Mouse (Mus musculus) heart, postnatal 0 days (tissue): ENCODE results near the gene Tdrd9. TPM values are rescaled to one million over a fixed set of nuclear protein-coding genes. Genes with fewer than 3 reads are reported as not detected.
"Not testable (repeated sequence)": the region's sequence is repeated elsewhere in the genome, so short reads cannot be mapped to it uniquely, and the experiment has no call there.

Source experiments
- ATAC-seq: fragments of 200-750 bp; cut with Nextera tagmentation; 2 replicates; pipeline ENCODE4 v1.8.0; 2017; ENCODE audit warnings: low read depth, moderate number of reproducible peaks, moderate library complexity; ENCODE audit not compliant: insufficient read depth
- DNase-seq: peaks from one replicate; pipeline ENCODE4 v3.0.0-alpha.2; 2016; ENCODE audit warnings: low spot score
- H3K27ac ChIP-seq: fragments of 300-500 bp; sonication (generic); 2 replicates; pipeline ENCODE4 v1.5.1; 2014; ENCODE audit warnings: low read depth, mild to moderate bottlenecking
- H3K27me3 ChIP-seq: fragments of 300-500 bp; sonication (generic); 2 replicates; pipeline ENCODE4 v1.6.1; 2014; ENCODE audit warnings: low read length, mixed read lengths; ENCODE audit not compliant: control insufficient read depth, insufficient read depth
- H3K36me3 ChIP-seq: fragments of 300-500 bp; sonication (generic); replicated peaks from 2 replicates; pipeline ENCODE4 v1.6.1; 2014; ENCODE audit warnings: low read length, mixed read lengths; ENCODE audit not compliant: control insufficient read depth, insufficient read depth
- H3K4me1 ChIP-seq: fragments of 300-500 bp; sonication (generic); 2 replicates; pipeline ENCODE4 v1.6.1; 2014; ENCODE audit warnings: antibody characterized with exemption; ENCODE audit not compliant: control insufficient read depth, insufficient read depth
- H3K4me2 ChIP-seq: fragments of 300-500 bp; sonication (generic); 2 replicates; pipeline ENCODE4 v1.6.1; 2014; ENCODE audit warnings: low read depth, mild to moderate bottlenecking, low read length, moderate library complexity
- H3K4me3 ChIP-seq: fragments of 300-500 bp; sonication (generic); 2 replicates; pipeline ENCODE4 v1.5.1; 2014; ENCODE audit warnings: low read depth, low read length
- H3K9ac ChIP-seq: fragments of 300-500 bp; sonication (generic); replicated peaks from 2 replicates; pipeline ENCODE4 v1.6.1; 2014; ENCODE audit warnings: low read depth, low read length, mixed read lengths
- H3K9me3 ChIP-seq: fragments of 300-500 bp; sonication (generic); replicated peaks from 2 replicates; pipeline ENCODE4 v1.6.1; 2016; ENCODE audit warnings: low read length; ENCODE audit not compliant: control insufficient read depth
- CTCF ChIP-seq: IDR thresholded peaks from 2 replicates; pipeline ENCODE4 v1.5.1; 2016; ENCODE audit warnings: antibody characterized with exemption, control low read depth, low read depth
- EP300 ChIP-seq: IDR thresholded peaks from 2 replicates; pipeline ENCODE4 v1.6.1; 2016; ENCODE audit warnings: antibody characterized with exemption, low read depth
- WGBS: fragments of 180-500 bp; shearing (Covaris S2); extraction: QIAGEN DNeasy Blood & Tissue Kit; methylation state at CpG from one replicate; pipeline ENCODE4 v1.1.7; 2014; 5-methylcytosine and 5-hydroxymethylcytosine counted together
- polyA plus RNA-seq: library from polyadenylated mRNA; unstranded; fragments of >200 nt; fragmentation: Nextera tagmentation; extraction: Ambion mirVana; gene quantifications from 2 replicates; pipeline ENCODE4 v1.2.1, GENCODE M21; 2015
- total RNA-seq: library from RNA; depleted of rRNA; stranded (reverse); fragments of >200 nt; gene quantifications from 2 replicates; pipeline ENCODE4 v1.2.3, GENCODE M21; 2014; ENCODE audit warnings: low replicate concordance

The Tdrd9 gene
- total and polyA plus RNA-seq, 2 experiments from 2014 or later = 0.11 TPM; not detected in 1

DNA sequence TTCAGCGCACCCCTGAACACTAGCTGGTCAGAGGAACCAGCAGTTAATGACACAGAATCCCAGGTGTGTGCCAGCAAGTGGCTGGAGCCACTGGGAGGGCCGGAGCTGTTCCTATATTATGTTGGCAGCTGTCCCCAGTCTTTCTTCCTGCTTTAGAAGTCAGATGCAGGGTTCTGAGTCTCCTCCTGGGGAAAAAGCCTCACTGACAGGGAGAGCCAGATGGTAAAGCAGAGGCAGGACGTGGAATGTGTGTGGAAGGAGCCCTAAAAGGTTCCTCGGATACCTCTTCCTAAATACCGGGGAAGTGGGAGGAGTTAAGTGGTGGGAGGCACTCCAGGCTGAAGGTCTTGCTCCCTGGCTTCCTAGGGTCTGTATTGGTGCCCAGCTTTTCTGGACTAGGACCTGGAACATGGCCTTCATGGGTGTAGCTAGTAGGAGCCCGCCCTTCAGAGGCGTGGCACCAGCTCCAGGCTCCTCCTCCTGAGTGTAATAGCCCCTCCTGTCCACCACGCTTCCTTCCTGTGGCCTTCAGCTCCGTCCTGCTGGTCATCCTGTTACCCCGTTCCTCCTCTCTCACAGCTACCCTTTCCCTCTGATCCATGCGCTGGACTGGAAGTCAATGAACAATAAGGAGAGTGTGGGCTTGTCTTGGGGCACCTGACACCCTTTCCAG lies 38.2 kb upstream of the Tdrd9 start:
- Histone ChIP-seq H3K9me3 (no peaks in the 10 kb centered on the region), H3K4me2 (no peak overlapping the region), H3K27ac (peak overlapping the region; percentile 18; the same call in 1 of the 2 replicates), H3K4me3 (no peak overlapping the region), H3K9ac (no peak overlapping the region), H3K4me1 (peaks cover 31% of the 10 kb centered on the region), H3K36me3 (no peaks in the 10 kb centered on the region), H3K27me3 (no peaks in the 10 kb centered on the region)
- TF ChIP-seq EP300 (no peak), CTCF (no peak)
- ATAC-seq (peak; percentile 67), DNase-seq (peak; percentile 52)
- WGBS = 52% methylated on average over 11 of the region's 11 CpGs

DNA sequence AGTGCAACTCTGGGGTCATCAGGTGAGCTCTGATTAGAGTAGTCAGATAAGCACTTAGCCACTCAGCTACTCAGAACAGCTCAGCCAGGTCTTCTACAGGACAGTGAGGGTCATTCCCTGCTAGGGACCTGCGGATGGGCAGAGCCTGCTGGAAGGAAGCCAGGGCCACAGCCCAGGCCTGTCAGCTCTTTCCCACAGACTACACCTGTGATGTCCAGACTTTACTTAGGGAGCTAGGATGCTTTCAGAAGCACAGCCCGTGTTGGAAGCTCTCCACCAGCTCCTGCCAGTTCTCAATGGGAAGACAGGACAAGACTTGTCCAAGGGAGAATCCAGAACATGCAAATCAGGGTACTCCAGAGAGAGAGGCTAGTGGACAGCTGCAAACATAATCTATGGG lies 37.4 kb upstream of the Tdrd9 start:
- 59% methylated on average over 2 of the region's 2 CpGs for WGBS
- no peaks in the 10 kb centered on the region for H3K9me3 ChIP-seq
- TF ChIP-seq EP300 (no peak), CTCF (no peak)
- no peak for DNase-seq
- no peaks in the 10 kb centered on the region for H3K36me3 ChIP-seq
- peaks cover 31% of the 10 kb centered on the region for H3K4me1 ChIP-seq
- H3K9ac ChIP-seq = no peak overlapping the region
- ATAC-seq = no peak
- H3K27me3 ChIP-seq = no peaks in the 10 kb centered on the region
- H3K27ac ChIP-seq = 0 out of 2 replicates have a peak overlapping the region, but pooled peaks have one; percentile 18
- H3K4me3 ChIP-seq = no peak overlapping the region
- no peak overlapping the region for H3K4me2 ChIP-seq

DNA sequence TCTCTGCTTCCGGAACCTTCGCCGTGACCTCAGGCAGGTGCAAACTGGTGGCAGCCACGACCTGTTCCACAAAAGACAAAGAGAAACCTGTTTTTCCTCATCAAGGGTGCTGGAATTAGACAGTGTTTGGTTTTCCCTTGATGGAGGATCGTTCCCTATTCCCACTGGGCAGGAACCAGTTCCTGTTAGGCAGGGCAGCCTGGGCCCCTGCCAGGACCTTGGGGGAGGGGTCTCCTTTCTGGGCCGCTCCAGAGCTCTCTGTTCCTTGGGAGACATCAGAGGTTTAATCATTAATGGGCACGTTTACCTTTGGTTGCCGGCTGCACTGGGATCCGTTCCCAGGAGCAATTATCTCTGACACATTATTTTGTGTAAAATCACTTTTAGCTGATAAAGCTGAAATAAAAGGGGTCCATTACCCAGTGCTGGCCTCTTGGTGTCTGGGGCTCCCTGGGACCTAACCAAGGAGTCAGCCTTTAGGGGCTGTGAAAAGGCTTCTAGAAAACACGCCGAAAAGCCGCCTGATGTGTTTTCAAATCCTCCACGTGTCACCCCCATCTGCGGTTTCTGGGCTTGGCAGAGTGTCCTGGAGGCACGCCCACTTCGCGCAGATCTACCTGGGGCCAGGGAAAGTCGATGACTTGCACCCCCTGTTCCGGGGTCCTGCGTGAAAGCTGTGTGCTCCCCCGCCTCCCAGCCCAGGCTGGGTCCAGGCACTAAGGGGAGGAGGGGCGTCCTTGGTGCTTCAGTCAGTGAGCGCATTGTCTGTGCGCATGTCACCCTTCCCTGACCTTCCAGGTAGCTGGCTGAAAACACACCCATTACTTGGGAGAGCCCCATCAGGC lies 34.4 kb upstream of the Tdrd9 start:
- Histone ChIP-seq H3K27ac (no peak overlapping the region), H3K4me3 (no peak overlapping the region), H3K9ac (no peak overlapping the region), H3K4me2 (no peak overlapping the region), H3K27me3 (no peaks in the 10 kb centered on the region), H3K9me3 (no peaks in the 10 kb centered on the region), H3K36me3 (no peaks in the 10 kb centered on the region), H3K4me1 (peaks cover 26% of the 10 kb centered on the region)
- ATAC-seq (no peak), DNase-seq (no peak)
- WGBS = 57% methylated on average over 24 of the region's 24 CpGs
- no peak for TF ChIP-seq CTCF

- Histone ChIP-seq H3K9ac (no peak overlapping the region), H3K27ac (no peak overlapping the region), H3K9me3 (no peaks in the 10 kb centered on the region), H3K4me2 (no peak overlapping the region), H3K4me3 (no peak overlapping the region), H3K27me3 (no peaks in the 10 kb centered on the region), H3K4me1 (peaks cover 15% of the 10 kb centered on the region), H3K36me3 (no peaks in the 10 kb centered on the region)
- 0% methylated on average over 1 of the region's 1 CpGs for WGBS
- no peak; the same call in 1 of the 2 replicates for ATAC-seq
- no peak for DNase-seq
- no peak for TF ChIP-seq CTCF
- no peak for TF ChIP-seq EP300
Measured at GRCm38 (mm10) chr12:111938623-111939177, 32.7 kb upstream of the Tdrd9 start.

DNA sequence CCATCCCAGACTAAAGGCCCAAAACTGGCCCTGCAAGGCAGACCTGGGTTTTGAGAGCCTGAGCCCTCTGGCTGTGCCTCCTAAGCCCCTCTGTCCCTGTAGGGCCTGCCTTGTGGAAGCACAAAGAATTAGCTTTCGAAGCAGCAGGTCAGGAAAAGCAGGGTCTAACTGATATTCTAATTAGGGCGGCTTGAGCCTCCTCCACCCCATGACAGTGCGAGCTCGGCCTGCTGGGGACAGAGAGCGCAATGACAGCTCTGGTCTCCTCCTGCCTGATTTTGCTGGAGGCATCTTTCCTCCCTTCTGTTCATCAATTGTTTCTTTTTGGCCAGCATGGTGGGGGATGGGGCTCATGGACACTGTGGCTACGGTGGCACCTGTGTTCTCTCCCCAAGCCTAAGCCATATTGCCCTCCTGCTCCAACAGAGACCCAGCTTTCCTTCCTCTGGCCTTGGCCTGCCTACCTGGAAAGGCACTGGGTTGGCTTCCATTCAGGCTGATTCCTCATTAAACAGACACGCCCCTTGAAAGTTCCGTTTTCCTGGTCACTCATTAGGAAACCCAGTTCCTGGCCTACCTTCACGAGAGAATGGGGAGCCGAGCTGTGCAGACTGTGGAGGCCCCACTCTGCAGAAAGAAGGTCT lies 27.8 kb upstream of the Tdrd9 start:
- 60% methylated on average over 10 of the region's 10 CpGs for whole genome bisulfite sequencing
- DNase-seq (no peak), ATAC-seq (no peak)
- no peaks in the 10 kb centered on the region for H3K9me3 ChIP-seq
- H3K4me2 ChIP-seq = peak overlapping the region; percentile 29
- no peaks in the 10 kb centered on the region for H3K36me3 ChIP-seq
- TF ChIP-seq CTCF (no peak), EP300 (no peak)
- peaks cover 14% of the 10 kb centered on the region for H3K4me1 ChIP-seq
- H3K27me3 ChIP-seq = no peaks in the 10 kb centered on the region
- H3K27ac ChIP-seq = peak overlapping the region; percentile 80
- H3K9ac ChIP-seq = peak overlapping the region; percentile 25
- no peak overlapping the region for H3K4me3 ChIP-seq

DNA sequence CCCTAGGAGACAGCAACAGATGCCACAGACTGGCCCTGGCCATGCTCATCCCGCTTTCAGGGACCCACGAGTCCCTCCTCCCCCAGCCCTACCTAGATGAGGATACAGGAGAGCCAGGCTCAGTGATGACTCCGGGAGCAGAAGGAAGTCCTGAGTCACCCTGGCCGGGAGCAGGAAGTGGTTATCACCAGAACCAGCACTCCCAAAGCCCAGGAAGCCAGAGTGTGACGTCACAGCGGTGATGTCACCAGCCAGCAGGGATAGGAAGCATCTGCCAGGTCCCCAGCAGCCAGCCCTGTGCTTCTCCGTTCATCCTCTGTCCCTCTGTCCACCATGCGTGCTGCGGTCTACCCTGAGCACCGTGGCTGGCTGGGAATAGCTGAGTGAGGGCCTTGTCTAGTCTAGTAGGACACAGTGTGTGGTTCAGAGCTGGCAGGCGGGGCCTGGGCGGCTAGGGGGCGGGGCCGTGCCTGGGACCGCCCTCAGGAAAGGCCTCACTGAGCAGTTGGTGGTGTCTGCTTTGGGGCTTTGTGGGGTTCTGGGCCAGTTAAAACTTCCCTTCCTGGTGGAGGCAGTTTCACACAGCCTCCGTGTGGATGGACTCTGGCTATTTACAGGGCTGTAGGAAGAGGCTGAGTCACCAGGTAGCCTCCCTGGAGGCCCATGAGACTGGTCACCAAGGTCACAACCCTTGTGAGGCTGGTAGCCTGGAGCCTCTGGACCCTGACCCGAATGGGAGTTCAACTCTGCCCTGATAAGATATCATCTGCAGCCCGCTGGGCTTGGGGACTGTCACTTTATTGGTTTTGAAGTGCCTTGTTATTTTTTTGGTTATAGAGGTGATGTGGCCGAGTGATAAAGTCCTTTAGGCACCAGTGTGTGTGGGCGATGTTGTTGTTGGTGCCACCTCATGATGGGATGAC lies 27.0 kb upstream of the Tdrd9 start:
- H3K36me3 ChIP-seq, DNase-seq, H3K4me3 ChIP-seq, H3K9me3 ChIP-seq, H3K27me3 ChIP-seq: not testable (repeated sequence)
- peak overlapping the region; percentile 93 for H3K27ac ChIP-seq
- H3K9ac ChIP-seq = peak overlapping the region; percentile 25; the same call in 1 of the 2 replicates
- H3K4me1 ChIP-seq = peaks cover 14% of the 10 kb centered on the region
- WGBS = 48% methylated on average over 14 of the region's 20 CpGs
- peak; percentile 55 for ATAC-seq
- peak overlapping the region; percentile 29 for H3K4me2 ChIP-seq
